Mouse (Mus musculus): ENCODE measurements around the gene Apbb2. TPM values are rescaled to one million over a fixed set of nuclear protein-coding genes. Genes with fewer than 3 reads are reported as not detected.

Gene Apbb2
- polyA plus RNA-seq, 1 experiment from 2014 or later, result 37.3 TPM

DNA sequence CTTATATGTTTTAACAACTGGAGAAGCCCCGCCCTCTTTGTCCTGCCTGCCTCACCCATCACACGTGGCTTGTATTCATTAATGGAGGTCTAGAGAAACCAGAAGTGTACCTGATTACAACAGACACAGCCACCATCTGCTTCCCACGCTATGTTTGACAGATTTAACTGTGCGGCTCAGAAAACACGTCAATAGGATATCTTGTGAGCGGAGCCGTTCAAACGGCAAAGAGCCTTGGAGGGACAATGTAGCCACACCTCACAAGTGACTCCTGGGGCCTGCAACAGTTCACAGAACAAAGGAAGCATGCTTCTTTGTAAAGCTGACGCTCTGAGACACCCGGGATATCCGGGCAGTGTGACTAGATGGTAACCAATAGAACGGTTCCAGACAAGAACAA is 145.0 kb downstream of the Apbb2 start:
- DNase-seq (ENCODE audit: low spot score), result no peak
- 73% methylated on average over 12 of the region's 12 CpGs for WGBS
- Histone ChIP-seq H3K4me1 (peaks cover 22% of the 10 kb centered on the region), H3K36me3 (no peaks in the 10 kb centered on the region), H3K9me3 (replicated peaks) (no peaks in the 10 kb centered on the region), H3K27ac (peak overlapping the region; percentile 42), H3K4me3 (no peak overlapping the region), H3K27me3 (ENCODE audit: low read depth, poor library complexity, severe bottlenecking) (no peaks in the 10 kb centered on the region)

- peaks cover 21% of the 10 kb centered on the region for H3K4me1 ChIP-seq
- no peaks in the 10 kb centered on the region for H3K27me3 ChIP-seq (ENCODE audit: low read depth, poor library complexity, severe bottlenecking)
- H3K27ac ChIP-seq, result no peak overlapping the region
- DNase-seq (ENCODE audit: low spot score), result no peak
- 91% methylated on average over 5 of the region's 5 CpGs for WGBS
- no peak overlapping the region for H3K4me3 ChIP-seq
- no peaks in the 10 kb centered on the region for H3K36me3 ChIP-seq
- no peaks in the 10 kb centered on the region for H3K9me3 ChIP-seq (replicated peaks)
These were observed 147.7 kb downstream of the Apbb2 start for GRCm38 (mm10) chr5:66470837-66471236.

- 88% methylated on average over 11 of the region's 11 CpGs for WGBS
- Histone ChIP-seq H3K4me1 (peaks cover 26% of the 10 kb centered on the region), H3K9me3 (replicated peaks) (no peaks in the 10 kb centered on the region), H3K27ac (no peak overlapping the region), H3K4me3 (no peak overlapping the region), H3K36me3 (no peaks in the 10 kb centered on the region), H3K27me3 (ENCODE audit: low read depth, poor library complexity, severe bottlenecking) (no peaks in the 10 kb centered on the region)
- DNase-seq (ENCODE audit: low spot score), result no peak
These were observed 148.9 kb downstream of the Apbb2 start for GRCm38 (mm10) chr5:66469685-66470084.

DNA sequence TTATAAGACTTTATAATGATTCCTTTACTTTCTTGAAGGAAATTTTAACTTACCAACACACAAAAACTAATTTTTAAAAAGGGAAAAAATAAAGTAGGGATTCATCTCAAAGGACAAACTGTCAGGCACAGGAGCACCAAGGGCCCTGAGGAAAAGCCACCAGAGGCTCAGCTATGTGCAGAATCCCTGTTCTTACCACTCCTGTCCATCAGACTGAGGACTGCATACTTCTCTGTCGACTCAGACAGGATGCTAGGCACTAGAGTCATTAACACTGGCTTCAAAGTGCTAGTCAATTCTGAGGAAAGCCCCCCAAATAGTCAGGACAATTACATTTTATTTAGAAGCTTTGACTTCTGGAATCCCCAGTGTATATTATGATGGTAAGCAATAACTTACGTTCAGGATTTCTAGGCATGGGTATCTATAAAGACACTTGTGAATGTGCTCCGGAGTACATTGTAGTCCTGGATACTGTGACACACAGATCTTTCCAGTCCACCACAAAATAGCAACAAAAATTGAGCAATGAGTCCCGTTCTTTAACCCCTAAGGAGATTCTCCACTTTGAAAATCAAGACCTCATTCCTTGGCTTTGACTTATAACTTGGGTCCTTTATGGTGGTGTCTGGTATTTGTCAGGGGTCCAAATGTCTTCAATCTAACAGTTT is 150.1 kb downstream of the Apbb2 start:
- no peak overlapping the region for H3K4me3 ChIP-seq
- no peaks in the 10 kb centered on the region for H3K9me3 ChIP-seq (replicated peaks)
- H3K4me1 ChIP-seq, result peaks cover 27% of the 10 kb centered on the region
- no peaks in the 10 kb centered on the region for H3K36me3 ChIP-seq
- 64% methylated on average over 4 of the region's 4 CpGs for WGBS
- no peak for DNase-seq (ENCODE audit: low spot score)
- no peaks in the 10 kb centered on the region for H3K27me3 ChIP-seq (ENCODE audit: low read depth, poor library complexity, severe bottlenecking)
- H3K27ac ChIP-seq, result no peak overlapping the region

GRCm38 (mm10) chr5:66462665-66463064 is 155.9 kb downstream of the Apbb2 start:
- peaks cover 39% of the 10 kb centered on the region for H3K4me1 ChIP-seq
- H3K4me3 ChIP-seq, result no peak overlapping the region
- no peak overlapping the region for H3K27ac ChIP-seq
- H3K27me3 ChIP-seq (ENCODE audit: low read depth, poor library complexity, severe bottlenecking), result no peaks in the 10 kb centered on the region
- H3K9me3 ChIP-seq (replicated peaks), result no peaks in the 10 kb centered on the region
- no peak for DNase-seq (ENCODE audit: low spot score)
- 75% methylated on average over 8 of the region's 8 CpGs for WGBS
- peaks cover 7% of the 10 kb centered on the region for H3K36me3 ChIP-seq

GRCm38 (mm10) chr5:66458851-66459250 is 159.7 kb downstream of the Apbb2 start:
- Histone ChIP-seq H3K36me3 (peaks cover 7% of the 10 kb centered on the region), H3K4me1 (peaks cover 24% of the 10 kb centered on the region), H3K27me3 (ENCODE audit: low read depth, poor library complexity, severe bottlenecking) (no peaks in the 10 kb centered on the region), H3K27ac (no peak overlapping the region), H3K9me3 (replicated peaks) (no peaks in the 10 kb centered on the region), H3K4me3 (no peak overlapping the region)
- WGBS, result 87% methylated on average over 5 of the region's 5 CpGs
- no peak for DNase-seq (ENCODE audit: low spot score)

DNA sequence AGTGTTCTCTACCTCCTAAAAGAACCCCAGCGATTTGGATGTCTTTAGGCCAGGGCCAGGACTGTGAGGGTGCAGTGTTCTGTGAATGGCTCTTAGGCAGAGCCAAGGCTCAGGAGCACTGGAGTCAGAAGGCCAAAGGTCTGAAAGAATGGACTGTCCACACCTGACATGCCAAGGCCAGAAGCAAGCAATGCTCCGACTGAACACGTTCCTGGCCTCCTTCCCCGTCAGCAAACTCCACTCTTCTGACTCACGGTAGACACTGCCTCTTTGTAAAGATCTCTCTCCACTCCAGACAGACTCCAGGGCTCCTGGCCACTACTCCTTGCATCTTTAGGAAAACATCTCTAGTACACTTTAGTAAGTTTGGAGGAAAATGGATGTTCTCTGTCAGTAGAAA is 163.3 kb downstream of the Apbb2 start:
- Histone ChIP-seq H3K4me3 (no peak overlapping the region), H3K9me3 (replicated peaks) (no peaks in the 10 kb centered on the region), H3K27ac (no peak overlapping the region), H3K36me3 (peaks cover 14% of the 10 kb centered on the region), H3K27me3 (ENCODE audit: low read depth, poor library complexity, severe bottlenecking) (no peaks in the 10 kb centered on the region), H3K4me1 (peaks cover 9% of the 10 kb centered on the region; the same call in 1 of the 2 replicates)
- no peak for DNase-seq (ENCODE audit: low spot score)
- 86% methylated on average over 5 of the region's 5 CpGs for WGBS

GRCm38 (mm10) chr5:66454826-66455225 is 163.8 kb downstream of the Apbb2 start:
- Histone ChIP-seq H3K27ac (no peak overlapping the region), H3K9me3 (replicated peaks) (no peaks in the 10 kb centered on the region), H3K4me1 (peaks cover 9% of the 10 kb centered on the region; the same call in 1 of the 2 replicates), H3K36me3 (peaks cover 14% of the 10 kb centered on the region), H3K4me3 (no peak overlapping the region), H3K27me3 (ENCODE audit: low read depth, poor library complexity, severe bottlenecking) (no peaks in the 10 kb centered on the region)
- DNase-seq (ENCODE audit: low spot score), result no peak
- WGBS, result 83% methylated on average over 4 of the region's 4 CpGs

DNA sequence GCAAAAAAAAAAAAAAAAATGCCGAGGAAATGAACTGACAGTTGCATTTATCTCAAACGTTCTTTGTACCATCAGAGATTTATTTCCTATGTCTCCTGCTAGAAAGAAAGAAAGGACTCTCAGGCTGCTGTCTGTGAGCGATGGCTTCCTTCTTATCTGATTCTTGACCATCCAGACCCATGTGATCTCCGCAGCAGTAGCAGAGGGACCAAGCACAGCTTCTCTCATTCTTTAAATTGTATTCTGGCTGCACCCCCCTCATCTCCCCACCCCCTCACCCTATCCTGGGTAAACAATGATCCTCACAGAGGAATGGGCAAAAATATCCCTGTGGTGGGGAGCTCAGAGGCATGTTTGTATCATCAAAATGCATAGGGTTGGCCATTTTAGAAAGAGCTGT is 165.5 kb downstream of the Apbb2 start:
- no peaks in the 10 kb centered on the region for H3K9me3 ChIP-seq (replicated peaks)
- peaks cover 14% of the 10 kb centered on the region for H3K36me3 ChIP-seq
- 72% methylated on average over 4 of the region's 4 CpGs for WGBS
- DNase-seq (ENCODE audit: low spot score), result no peak
- H3K27me3 ChIP-seq (ENCODE audit: low read depth, poor library complexity, severe bottlenecking), result no peaks in the 10 kb centered on the region
- H3K4me3 ChIP-seq, result no peak overlapping the region
- no peaks in the 10 kb centered on the region for H3K4me1 ChIP-seq
- H3K27ac ChIP-seq, result no peak overlapping the region

DNA sequence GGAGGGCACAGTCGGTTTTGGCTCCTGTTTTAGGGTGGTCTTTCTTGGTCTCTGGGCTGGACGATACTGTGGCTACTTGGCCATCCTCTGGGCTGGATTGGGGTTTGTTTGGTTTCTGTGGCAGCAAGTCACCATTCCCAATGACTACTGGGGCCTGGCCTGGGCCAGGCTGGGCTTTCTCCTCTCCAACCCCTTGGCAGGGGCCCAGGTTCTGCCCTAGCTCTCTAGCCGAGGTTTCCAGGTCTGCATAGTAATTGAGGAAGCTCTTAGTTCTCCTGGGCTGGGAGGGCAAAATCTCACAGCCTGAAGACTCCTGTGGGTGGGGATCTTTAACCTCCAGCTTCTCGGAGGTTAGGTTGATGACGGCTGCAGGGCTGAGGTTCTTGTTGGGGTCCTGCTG is 167.0 kb downstream of the Apbb2 start:
- no peak for DNase-seq (ENCODE audit: low spot score)
- Histone ChIP-seq H3K9me3 (replicated peaks) (no peaks in the 10 kb centered on the region), H3K36me3 (peaks cover 14% of the 10 kb centered on the region), H3K4me1 (no peaks in the 10 kb centered on the region), H3K27me3 (ENCODE audit: low read depth, poor library complexity, severe bottlenecking) (no peaks in the 10 kb centered on the region), H3K27ac (no peak overlapping the region), H3K4me3 (no peak overlapping the region)
- 83% methylated on average over 5 of the region's 5 CpGs for WGBS

DNA sequence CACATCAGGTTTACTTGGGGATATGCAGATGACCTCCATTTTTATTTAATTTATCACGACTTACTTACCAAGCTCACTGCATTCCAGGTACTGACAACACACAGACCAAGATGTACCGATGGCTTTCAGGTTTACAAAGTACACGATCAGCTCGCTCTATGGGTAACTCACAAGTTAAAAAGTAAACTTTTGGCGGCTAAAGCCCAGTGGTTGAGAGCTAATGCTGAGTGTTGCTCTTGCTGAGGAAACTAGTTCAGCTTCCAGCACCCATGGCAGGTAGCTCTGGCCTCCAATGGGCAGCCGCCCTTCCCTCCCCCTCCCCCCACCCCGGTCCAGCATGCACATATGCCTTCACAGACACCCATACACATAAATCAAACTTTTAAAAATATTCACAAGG is 173.1 kb downstream of the Apbb2 start:
- Histone ChIP-seq H3K27me3 (ENCODE audit: low read depth, poor library complexity, severe bottlenecking) (no peaks in the 10 kb centered on the region), H3K27ac (no peak overlapping the region), H3K9me3 (replicated peaks) (no peaks in the 10 kb centered on the region), H3K4me1 (peaks cover 7% of the 10 kb centered on the region; the same call in 1 of the 2 replicates), H3K36me3 (0 out of 2 replicates have a peak, but pooled peaks cover 2% of the 10 kb centered on the region), H3K4me3 (no peak overlapping the region)
- no peak for DNase-seq (ENCODE audit: low spot score)
- WGBS, result 91% methylated on average over 7 of the region's 7 CpGs

GRCm38 (mm10) chr5:66442260-66442659 is 176.3 kb downstream of the Apbb2 start:
- Histone ChIP-seq H3K9me3 (replicated peaks) (no peaks in the 10 kb centered on the region), H3K27ac (no peak overlapping the region), H3K27me3 (ENCODE audit: low read depth, poor library complexity, severe bottlenecking) (no peaks in the 10 kb centered on the region), H3K4me3 (no peak overlapping the region), H3K36me3 (no peaks in the 10 kb centered on the region), H3K4me1 (peaks cover 7% of the 10 kb centered on the region; the same call in 1 of the 2 replicates)
- DNase-seq (ENCODE audit: low spot score), result no peak
- WGBS, result 96% methylated on average over 7 of the region's 7 CpGs

- no peak for DNase-seq (ENCODE audit: low spot score)
- H3K27me3 ChIP-seq (ENCODE audit: low read depth, poor library complexity, severe bottlenecking), result no peaks in the 10 kb centered on the region
- no peak overlapping the region for H3K4me3 ChIP-seq
- H3K27ac ChIP-seq, result no peak overlapping the region
- no peaks in the 10 kb centered on the region for H3K9me3 ChIP-seq (replicated peaks)
- H3K4me1 ChIP-seq, result no peaks in the 10 kb centered on the region
- no peaks in the 10 kb centered on the region for H3K36me3 ChIP-seq
- 93% methylated on average over 2 of the region's 2 CpGs for WGBS
These were observed 181.8 kb downstream of the Apbb2 start for GRCm38 (mm10) chr5:66436791-66437246.

- DNase-seq (ENCODE audit: low spot score), result no peak
- no peaks in the 10 kb centered on the region for H3K36me3 ChIP-seq
- H3K9me3 ChIP-seq (replicated peaks), result no peaks in the 10 kb centered on the region
- H3K4me3 ChIP-seq, result no peak overlapping the region
- no peak overlapping the region for H3K27ac ChIP-seq
- H3K4me1 ChIP-seq, result no peaks in the 10 kb centered on the region
- H3K27me3 ChIP-seq (ENCODE audit: low read depth, poor library complexity, severe bottlenecking), result no peaks in the 10 kb centered on the region
- WGBS, result 96% methylated on average over 4 of the region's 4 CpGs
These were observed 183.4 kb downstream of the Apbb2 start for GRCm38 (mm10) chr5:66435158-66435557.
